Mouse (Mus musculus) kidney, adult 2 months (tissue): ENCODE measurements around the gene Thra. TPM values are rescaled to one million over a fixed set of nuclear protein-coding genes. Genes with fewer than 3 reads are reported as not detected.
A peak's percentile ranks its signal among the peaks of the same experiment; 100 is the strongest.

Experiments used
- DNase-seq: peaks from one replicate; pipeline ENCODE4 v3.0.0; 2021
- H3K27ac ChIP-seq: fragments of 200-500 bp; 2 replicates; pipeline ENCODE4 v1.5.1; 2012; ENCODE audit warnings: low read depth, low read length, control low read depth, inconsistent platforms; ENCODE audit not compliant: insufficient read depth
- H3K27me3 ChIP-seq: fragments of 200-500 bp; replicated peaks from 2 replicates; pipeline ENCODE4 v1.6.1; 2012; ENCODE audit warnings: mild to moderate bottlenecking, moderate library complexity, low read length, inconsistent platforms; ENCODE audit not compliant: control insufficient read depth, insufficient read depth
- H3K36me3 ChIP-seq: fragments of 200-500 bp; 2 replicates; pipeline ENCODE4 v1.6.1; 2012; ENCODE audit warnings: mild to moderate bottlenecking, moderate library complexity, low read length, inconsistent platforms; ENCODE audit not compliant: control insufficient read depth, insufficient read depth
- H3K4me1 ChIP-seq: fragments of 200-500 bp; 2 replicates; pipeline ENCODE4 v1.6.1; 2011; ENCODE audit warnings: low read length; ENCODE audit not compliant: control insufficient read depth, insufficient read depth
- H3K4me3 ChIP-seq: fragments of 200-500 bp; 2 replicates; pipeline ENCODE4 v1.5.1; 2011; ENCODE audit warnings: mild to moderate bottlenecking, low read depth, low read length, control low read depth; ENCODE audit not compliant: insufficient read depth
- CTCF ChIP-seq: fragments of 200-500 bp; conservative IDR thresholded peaks from 2 replicates; pipeline ENCODE4 v1.5.1; 2011; ENCODE audit warnings: low read depth, mild to moderate bottlenecking, control low read depth, low read length, moderate library complexity, mixed read lengths; ENCODE audit not compliant: insufficient read depth, insufficient read length
- POLR2A ChIP-seq: fragments of 200-500 bp; IDR thresholded peaks from one replicate; pipeline ENCODE4 v1.6.1; 2011; ENCODE audit warnings: low read depth, low read length, control low read depth
- WGBS: fragments of 180-500 bp; shearing (Covaris S2); methylation state at CpG from one replicate; pipeline ENCODE4 v1.1.7; 2018; 5-methylcytosine and 5-hydroxymethylcytosine counted together
- polyA plus RNA-seq: library from polyadenylated mRNA; depleted of rRNA; stranded (reverse); fragments of >200 nt; gene quantifications from 2 replicates; pipeline ENCODE4 v1.2.3, GENCODE M21; 2012

Thra gene
- polyA plus RNA-seq, 1 experiment, result 92.7 TPM

DNA sequence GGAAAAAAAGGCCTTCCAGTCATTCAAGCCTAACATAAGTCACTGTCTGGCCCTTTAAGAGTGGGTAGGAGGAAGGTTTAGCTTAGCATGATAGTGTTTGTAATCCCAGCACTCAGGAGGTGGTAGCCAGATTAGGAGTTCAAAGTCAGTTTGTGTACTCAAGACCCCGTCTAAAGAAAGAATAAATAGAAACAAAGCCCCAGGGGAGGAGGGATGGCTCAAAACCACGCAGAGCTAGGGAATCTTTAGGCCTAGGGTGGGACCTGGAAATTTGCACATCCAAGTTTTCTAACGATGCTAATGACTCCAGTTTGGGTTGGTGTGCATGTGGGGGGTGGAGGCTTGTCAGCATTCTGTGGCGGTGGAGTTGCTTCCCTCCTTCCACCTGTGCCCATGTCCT lies 51.6 kb downstream of the Thra start:
- TF ChIP-seq POLR2A, result no peak
- no peak for TF ChIP-seq CTCF
- Histone ChIP-seq H3K27me3 (no peaks in the 10 kb centered on the region), H3K36me3 (no peaks in the 10 kb centered on the region), H3K27ac (no peak overlapping the region), H3K4me1 (peaks cover 6% of the 10 kb centered on the region; the same call in 1 of the 2 replicates), H3K4me3 (no peak overlapping the region)
- DNase-seq, result no peak
- WGBS, result 28% methylated on average over 4 of the region's 4 CpGs

DNA sequence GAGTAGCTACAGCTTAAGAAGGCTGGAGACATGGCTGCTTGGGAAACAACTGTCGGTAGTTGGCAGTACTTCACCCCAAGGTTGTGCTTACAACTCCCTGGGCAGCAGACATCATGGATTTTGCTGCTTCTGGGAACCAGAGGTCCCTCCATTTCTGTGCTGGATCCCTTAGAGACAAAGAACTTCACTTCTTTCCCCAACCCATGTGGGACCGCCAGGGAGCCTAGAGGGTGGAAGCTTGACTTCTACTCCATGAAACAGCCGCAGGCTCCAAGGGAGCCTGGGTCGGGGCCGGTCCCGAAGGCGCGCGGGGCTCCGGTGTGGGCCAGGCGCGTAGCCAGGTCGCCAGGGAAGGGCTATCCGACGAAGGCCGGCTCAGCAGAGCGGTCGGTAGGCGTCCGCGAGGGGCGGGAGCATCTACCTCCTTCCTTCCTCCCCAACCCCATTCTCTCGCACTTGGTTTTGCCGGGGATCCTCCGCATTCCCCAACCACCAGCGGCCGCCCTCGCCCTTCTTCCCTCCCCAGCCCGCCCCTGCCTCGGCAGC lies 54.1 kb downstream of the Thra start:
- WGBS, result 1% methylated on average over 29 of the region's 30 CpGs
- peak overlapping the region; percentile 84 for H3K4me3 ChIP-seq
- peak overlapping the region; percentile 98 for H3K27ac ChIP-seq
- DNase-seq, result peak; percentile 84
- no peaks in the 10 kb centered on the region for H3K36me3 ChIP-seq
- H3K27me3 ChIP-seq, result no peaks in the 10 kb centered on the region
- H3K4me1 ChIP-seq, result peaks cover 12% of the 10 kb centered on the region
- TF ChIP-seq POLR2A (peak; percentile 52), CTCF (peak; percentile 38)

DNA sequence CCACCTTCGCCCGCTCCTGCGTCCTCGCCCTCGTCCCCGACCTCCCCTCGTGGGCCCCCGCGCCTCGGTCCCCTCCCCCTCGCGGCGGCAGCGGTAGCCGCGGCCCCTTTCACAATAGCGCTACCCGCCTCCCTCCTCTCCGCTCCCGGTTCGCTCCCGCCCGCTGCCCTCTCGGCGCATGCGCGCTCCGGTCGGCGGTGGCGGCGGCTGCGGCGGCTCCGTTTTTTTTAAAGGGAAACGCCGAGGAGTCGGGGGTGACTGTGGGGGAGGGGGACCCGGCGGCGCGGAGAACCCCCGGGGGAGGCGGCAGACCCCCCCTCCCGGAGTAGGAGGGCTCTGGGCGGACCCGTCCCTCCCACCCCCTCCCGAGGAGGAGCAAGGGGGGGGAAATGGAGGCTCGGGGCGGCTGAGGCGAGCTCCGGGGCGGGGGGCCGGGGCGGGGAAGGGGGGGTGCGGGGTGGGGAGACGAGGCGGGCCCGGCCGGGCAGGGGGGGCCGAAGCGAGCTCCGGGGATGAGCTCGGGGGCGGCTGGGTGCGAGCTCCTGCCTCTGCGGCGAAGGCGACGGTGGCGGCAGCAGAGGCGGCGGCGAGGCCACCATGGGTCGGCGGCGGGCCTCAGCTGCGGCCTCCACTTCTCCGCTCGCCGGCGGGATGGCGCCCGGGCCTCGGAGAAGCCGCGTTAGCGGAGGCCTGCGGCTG lies 54.7 kb downstream of the Thra start, which contains the start of gene Msl1:
TSS of gene Msl1 (plus strand) at position 502 of the 699 bp plus-strand sequence.
- no peak for TF ChIP-seq CTCF
- no peak for TF ChIP-seq POLR2A
- DNase-seq, result peak; percentile 94
- peak within 1 kb of the TSS; percentile 84 for H3K4me3 ChIP-seq
- H3K36me3 ChIP-seq, result peaks cover 3% of the 10 kb centered on the region
- no peaks in the 10 kb centered on the region for H3K27me3 ChIP-seq
- 2% methylated on average over 81 of the region's 89 CpGs for WGBS
- H3K4me1 ChIP-seq, result peaks cover 12% of the 10 kb centered on the region
- peak within 1 kb of the TSS; percentile 98 for H3K27ac ChIP-seq

DNA sequence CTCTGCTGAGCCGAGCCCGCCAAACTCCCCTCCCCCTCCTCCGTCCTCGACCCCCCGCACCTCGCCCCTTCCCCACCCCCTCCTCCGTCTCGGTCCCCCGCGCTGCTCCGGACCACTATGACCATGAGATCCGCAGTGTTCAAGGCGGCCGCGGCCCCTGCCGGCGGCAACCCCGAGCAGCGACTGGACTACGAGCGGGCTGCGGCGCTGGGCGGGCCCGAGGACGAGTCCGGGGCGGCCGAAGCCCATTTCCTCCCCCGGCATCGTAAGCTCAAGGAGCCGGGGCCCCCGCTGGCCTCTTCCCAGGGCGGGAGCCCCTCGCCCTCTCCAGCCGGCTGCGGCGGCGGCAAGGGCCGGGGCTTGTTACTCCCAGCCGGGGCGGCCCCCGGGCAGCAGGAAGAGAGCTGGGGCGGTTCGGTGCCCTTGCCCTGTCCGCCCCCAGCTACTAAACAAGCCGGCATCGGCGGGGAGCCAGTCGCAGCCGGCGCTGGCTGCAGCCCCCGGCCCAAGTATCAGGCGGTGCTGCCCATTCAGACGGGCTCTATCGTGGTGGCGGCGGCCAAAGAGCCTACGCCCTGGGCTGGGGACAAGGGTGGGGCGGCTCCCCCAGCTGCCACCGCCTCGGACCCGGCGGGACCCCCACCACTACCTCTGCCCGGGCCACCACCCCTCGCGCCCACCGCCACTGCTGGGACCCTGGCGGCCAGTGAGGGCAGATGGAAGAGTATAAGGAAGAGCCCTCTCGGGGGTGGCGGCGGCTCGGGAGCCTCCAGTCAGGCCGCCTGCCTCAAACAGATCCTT lies 55.5 kb downstream of the Thra start:
- H3K27ac ChIP-seq, result peak overlapping the region; percentile 77
- H3K36me3 ChIP-seq, result peaks cover 3% of the 10 kb centered on the region
- DNase-seq, result peak; percentile 66
- TF ChIP-seq CTCF, result no peak
- no peak for TF ChIP-seq POLR2A
- H3K27me3 ChIP-seq, result no peaks in the 10 kb centered on the region
- WGBS, result 1% methylated on average over 72 of the region's 74 CpGs
- peak overlapping the region; percentile 84 for H3K4me3 ChIP-seq
- H3K4me1 ChIP-seq, result peaks cover 12% of the 10 kb centered on the region

DNA sequence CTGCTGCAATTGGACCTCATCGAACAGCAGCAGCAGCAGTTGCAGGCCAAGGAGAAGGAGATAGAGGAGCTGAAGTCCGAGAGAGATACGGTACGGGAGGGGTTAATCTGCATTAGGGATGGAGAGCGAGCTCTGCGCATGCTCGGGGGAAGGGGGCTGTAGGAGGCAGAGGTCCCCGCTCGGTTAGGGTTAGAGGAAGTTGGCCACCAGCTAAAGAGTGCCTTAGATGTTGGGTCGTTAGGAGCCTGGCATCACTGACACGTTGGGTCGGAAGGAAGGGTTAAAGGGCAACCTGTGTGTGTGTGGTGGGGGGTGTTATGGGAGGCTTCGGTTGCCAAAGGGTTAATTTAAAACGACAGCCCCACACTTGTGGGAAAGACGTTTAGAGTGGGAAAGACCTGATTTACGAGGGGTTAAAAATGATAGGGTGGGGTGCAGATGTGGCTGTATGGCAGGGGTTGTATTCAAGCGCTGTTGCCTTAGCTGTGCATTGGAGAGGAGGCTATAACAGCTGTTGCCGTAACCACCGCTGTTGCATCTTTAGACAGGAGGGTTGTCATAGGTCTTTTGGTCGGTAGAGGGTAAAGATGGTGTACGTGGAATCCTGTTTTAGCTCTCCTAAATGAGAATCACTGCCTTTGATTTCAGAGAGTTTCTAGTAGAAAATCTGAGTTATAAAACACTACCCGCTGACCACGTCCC lies 56.2 kb downstream of the Thra start:
- Histone ChIP-seq H3K27me3 (no peaks in the 10 kb centered on the region), H3K36me3 (peaks cover 4% of the 10 kb centered on the region), H3K27ac (peak overlapping the region; percentile 66), H3K4me3 (peak overlapping the region; percentile 84), H3K4me1 (peaks cover 12% of the 10 kb centered on the region)
- no peak for TF ChIP-seq POLR2A
- TF ChIP-seq CTCF, result no peak
- peak; percentile 57 for DNase-seq
- 2% methylated on average over 23 of the region's 23 CpGs for WGBS

DNA sequence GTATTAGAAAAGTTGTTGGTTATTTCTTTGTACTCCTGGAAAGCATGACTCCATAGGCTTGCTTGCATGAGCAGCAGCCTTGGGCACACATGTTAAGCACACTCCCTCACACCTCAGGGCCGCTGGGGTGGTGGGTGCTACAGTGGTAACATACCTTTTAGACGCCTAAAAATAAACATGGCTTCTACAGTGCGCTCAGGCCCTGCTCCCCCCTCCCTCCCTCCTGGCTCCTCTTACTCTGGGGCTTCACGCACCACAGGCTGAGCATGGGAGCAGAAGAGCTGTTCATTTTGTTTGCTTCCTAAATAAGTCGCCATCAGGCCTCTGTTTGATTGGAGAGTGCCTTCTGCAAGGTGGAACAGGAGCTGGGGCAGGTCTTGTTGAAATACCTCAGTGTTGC lies 56.9 kb downstream of the Thra start:
- Histone ChIP-seq H3K4me1 (peaks cover 12% of the 10 kb centered on the region), H3K4me3 (no peak overlapping the region; the same call in none of the 2 replicates), H3K27ac (no peak overlapping the region; the same call in 1 of the 2 replicates), H3K36me3 (peaks cover 4% of the 10 kb centered on the region), H3K27me3 (no peaks in the 10 kb centered on the region)
- TF ChIP-seq POLR2A (no peak), CTCF (no peak)
- peak; percentile 25 for DNase-seq
- WGBS, result 2% methylated on average over 5 of the region's 5 CpGs
